12 mouse cellular contexts compared by ENCODE assay signal in the genomic region with DNA sequence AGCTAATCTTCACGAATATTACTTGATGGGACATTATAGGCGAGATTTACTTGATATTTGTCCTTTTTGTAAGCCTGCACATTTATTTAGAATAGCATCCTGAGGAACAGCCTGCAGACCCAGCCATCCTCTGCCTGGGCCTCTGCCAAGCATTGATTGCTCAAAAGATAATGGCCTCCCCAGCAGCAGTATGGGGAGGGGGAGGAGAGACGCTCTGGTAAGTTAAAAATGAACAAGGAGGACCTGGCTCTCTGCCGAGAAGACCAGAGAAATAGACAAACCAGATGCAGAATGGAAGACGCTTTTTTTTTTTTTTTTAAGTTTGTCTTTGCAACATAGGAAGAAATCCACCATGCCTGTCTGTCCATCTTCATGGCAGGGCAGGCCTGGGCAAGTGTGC.
DNase-seq lines count a peak whose midpoint lies in the region; ATAC-seq lines count a peak whose summit lies in the region.
"Had no signal": no experiment of that assay in that cellular context is flagged by ENCODE, and none has a peak within 500 bp of the region (broad histone marks: within the 10 kb centered on the region; RNA-seq: fewer than 3 reads in every experiment).

No protein-coding gene starts in this region.

- WGBS in liver, embryonic 11.5 days: 69% methylated on average over 5 of the region's 5 CpGs

- no peaks in the 10 kb centered on the region for H3K36me3 ChIP-seq in liver, embryonic 11.5 days (ENCODE audit: control insufficient read depth, insufficient read depth, low read length)
- H3K36me3 ChIP-seq: embryonic facial prominence, embryonic 13.5 days had no signal

- no peak overlapping the region for H3K9ac ChIP-seq in liver, embryonic 11.5 days (ENCODE audit: low read depth, low read length)
- H3K9ac ChIP-seq: embryonic facial prominence, embryonic 13.5 days had no signal

- H3K9me3 ChIP-seq in liver, embryonic 11.5 days (ENCODE audit: control insufficient read depth, low read length): no peaks in the 10 kb centered on the region
- H3K9me3 ChIP-seq: embryonic facial prominence, embryonic 13.5 days had no signal

- no peaks in the 10 kb centered on the region for H3K27me3 ChIP-seq in liver, embryonic 11.5 days (replicated peaks; ENCODE audit: control insufficient read depth, insufficient read depth, low read length)
- H3K27me3 ChIP-seq: embryonic facial prominence, embryonic 13.5 days had no signal

- no peak overlapping the region for H3K27ac ChIP-seq in liver, embryonic 11.5 days (ENCODE audit: low read depth, low read length)
- H3K27ac ChIP-seq: embryonic facial prominence, embryonic 13.5 days had no signal

- no peak overlapping the region for H3K4me3 ChIP-seq in liver, embryonic 11.5 days (ENCODE audit: low read depth, low read length)
- H3K4me3 ChIP-seq: embryonic facial prominence, embryonic 13.5 days had no signal

- H3K4me2 ChIP-seq in liver, embryonic 11.5 days: no peak overlapping the region
- H3K4me2 ChIP-seq: embryonic facial prominence, embryonic 13.5 days had no signal

- peak; percentile 67 for DNase-seq in layer of hippocampus, adult 11-12 months (ENCODE audit: low spot score)
- no peak for DNase-seq in layer of hippocampus, adult 9-10 months (ENCODE audit: low spot score)
- DNase-seq in frontal cortex, adult 2 months (ENCODE audit: extremely low spot score in 1 of 2, low spot score in 1 of 2): peak; percentile 14 to 61
- DNase-seq in layer of hippocampus, adult 8-10 months (ENCODE audit: low spot score in 2 of 2): peak; percentile 38 to 69
- peak; percentile 35 for DNase-seq in right cerebral cortex, adult 18-20 months
- no peak for DNase-seq in heart, adult 8-10 months (ENCODE audit: low spot score)
- DNase-seq in liver, embryonic 11.5 days (ENCODE audit: low spot score): no peak
- DNase-seq in urinary bladder, postnatal 10 days (ENCODE audit: low spot score): no peak
- DNase-seq: heart, adult 11 months; heart, postnatal 4 days; kidney, postnatal 25 days had no signal

- H3K4me1 ChIP-seq in liver, embryonic 11.5 days (replicated peaks; ENCODE audit: control insufficient read depth, insufficient read depth, low read length): no peaks in the 10 kb centered on the region

- ATAC-seq in liver, embryonic 11.5 days (replicated peaks; ENCODE audit: low FRiP score): no peak

Comparison
In these comparisons a context has a peak if more than half of its experiments do, and no peak if none do; other contexts are left out.
1. DNase-seq: peak in layer of hippocampus, adult 11-12 months (single experiment), frontal cortex, adult 2 months (2 of 2), layer of hippocampus, adult 8-10 months (2 of 2) and right cerebral cortex, adult 18-20 months (single experiment); none in layer of hippocampus, adult 9-10 months (single experiment), heart, adult 8-10 months (single experiment), liver, embryonic 11.5 days (single experiment) and urinary bladder, postnatal 10 days (single experiment).